Mouse (Mus musculus) lung, postnatal 0 days (tissue): Measurements from ENCODE around the gene 6430548M08Rik.

Experiments
- CTCF ChIP-seq: IDR thresholded peaks from 2 replicates; pipeline ENCODE4 v1.5.1; 2016; ENCODE audit warnings: antibody characterized with exemption, mild to moderate bottlenecking
- EP300 ChIP-seq: IDR thresholded peaks from 2 replicates; pipeline ENCODE4 v1.6.1; 2016; ENCODE audit warnings: antibody characterized with exemption, mild to moderate bottlenecking, control low read depth

- TF ChIP-seq CTCF (no peak), EP300 (no peak)
These were observed 78.2 kb downstream of the 6430548M08Rik start for GRCm38 (mm10) chr8:120192118-120192517.
